Mouse (Mus musculus): Measurements from ENCODE around the gene Zc3h10.
"Not testable (repeated sequence)": the region's sequence is repeated elsewhere in the genome, so short reads cannot be mapped to it uniquely, and the experiment has no call there.

Zc3h10 gene

DNA sequence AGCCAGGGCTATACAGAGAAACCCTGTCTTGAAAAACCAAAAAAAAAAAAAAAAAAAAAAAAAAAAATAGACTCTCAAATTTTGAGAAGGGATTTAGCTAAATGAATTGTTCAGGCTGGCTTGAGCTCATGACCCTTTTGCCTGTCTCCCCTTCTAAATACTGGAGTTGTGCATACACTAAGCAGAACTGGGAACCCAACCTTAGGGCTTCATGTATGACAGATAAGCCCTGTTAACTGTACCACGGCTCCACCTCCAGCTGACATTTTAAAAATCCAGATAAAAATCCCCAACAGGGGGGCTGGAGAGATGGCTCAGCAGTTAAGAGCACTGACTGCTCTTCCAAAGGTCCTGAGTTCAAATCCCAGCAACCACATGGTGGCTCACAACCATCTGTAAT, 8.0 kb upstream of the Zc3h10 start:
- CTCF ChIA-PET = not testable (repeated sequence)

DNA sequence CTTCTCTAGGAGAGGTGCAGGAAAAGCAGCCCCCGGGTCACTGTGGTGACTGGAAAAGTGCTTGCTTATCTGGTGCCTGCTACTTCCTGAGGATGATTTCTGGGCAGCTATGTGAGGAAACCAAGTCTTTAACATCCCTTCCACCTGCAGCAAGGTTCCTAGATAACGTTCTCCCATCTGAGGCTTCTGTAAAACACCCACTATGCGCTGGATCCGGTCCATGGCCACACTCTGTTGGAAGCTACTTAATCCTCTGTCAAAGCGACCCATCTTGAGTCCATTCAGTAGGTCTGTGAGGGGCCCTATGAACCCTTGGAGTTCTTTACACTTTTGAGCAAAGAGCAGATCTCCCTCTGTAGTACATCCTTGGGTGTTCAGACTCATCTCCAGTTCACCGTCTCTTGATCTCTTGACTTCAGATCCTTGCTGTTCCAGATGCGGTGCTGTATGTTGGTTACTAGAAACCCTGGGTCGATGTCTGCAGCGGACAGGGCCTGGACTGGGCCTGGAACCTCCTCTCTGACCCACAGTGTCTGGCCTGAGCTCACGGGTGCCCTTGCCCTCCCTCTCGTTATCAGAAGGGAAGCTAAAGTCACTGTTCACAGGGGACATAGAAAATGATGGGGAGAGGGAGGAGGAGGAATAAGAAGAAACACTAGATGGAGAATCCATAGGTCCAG, 2.7 kb upstream of the Zc3h10 start:
- CTCF ChIA-PET = not testable (repeated sequence)

DNA sequence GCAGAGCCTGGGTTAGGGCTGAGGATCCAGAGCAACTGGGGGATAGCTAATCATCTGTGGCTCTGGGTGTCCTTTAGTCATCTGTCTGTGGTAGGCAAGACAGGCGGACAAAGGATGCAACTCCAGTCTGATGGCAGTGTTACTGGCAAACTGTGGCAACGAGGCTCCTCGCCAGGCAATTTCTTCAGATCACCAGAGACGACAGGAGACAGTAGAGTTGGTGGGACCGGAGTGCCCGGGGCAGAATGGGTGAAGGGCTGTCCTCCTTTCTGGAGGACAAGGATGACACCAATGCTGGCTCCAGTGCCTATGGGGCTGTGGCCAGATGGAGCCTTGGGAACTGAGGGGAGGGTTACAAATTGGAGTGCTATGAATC, 2.1 kb upstream of the Zc3h10 start:
- CTCF ChIA-PET = not testable (repeated sequence)

DNA sequence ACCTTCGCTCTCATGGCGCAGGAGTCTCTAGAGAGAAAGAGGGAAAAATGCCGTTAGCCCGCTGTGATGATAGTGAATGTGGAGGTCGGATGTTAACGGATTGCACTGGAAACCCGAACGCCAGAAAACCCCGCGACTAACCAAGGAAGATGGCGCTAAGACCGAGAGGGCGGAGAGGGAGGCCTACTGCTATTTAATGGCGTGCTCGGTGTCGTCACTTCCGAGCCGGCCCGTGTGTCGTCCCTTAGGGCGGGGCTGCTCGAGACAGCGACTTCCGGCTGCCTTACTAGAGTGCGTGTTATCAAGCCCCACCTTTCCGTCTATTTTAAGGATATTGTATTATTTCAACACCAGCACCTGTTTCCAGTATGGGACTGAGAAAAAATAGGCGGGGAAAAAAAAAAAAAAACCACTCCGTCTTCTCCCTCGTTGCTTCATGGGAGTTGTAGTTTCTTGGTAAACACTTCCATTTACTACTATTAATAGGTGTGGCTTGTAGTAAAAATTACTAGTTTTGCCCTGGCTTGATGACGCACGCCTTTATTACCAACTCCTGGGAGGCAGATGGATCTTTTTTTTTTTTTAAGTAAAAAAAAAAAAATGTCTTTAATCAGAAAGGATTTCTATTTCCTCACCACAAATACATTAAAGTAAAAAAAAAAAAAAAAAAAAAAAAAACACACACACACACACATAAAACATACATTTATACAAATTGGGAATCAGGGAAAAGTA, 1.5 kb upstream of the Zc3h10 start, which contains the start of gene Rpl41:
Gene Rpl41 (minus strand): TSS at position 359 of the 735 bp plus-strand sequence.
- CTCF ChIA-PET = no interaction called here

DNA sequence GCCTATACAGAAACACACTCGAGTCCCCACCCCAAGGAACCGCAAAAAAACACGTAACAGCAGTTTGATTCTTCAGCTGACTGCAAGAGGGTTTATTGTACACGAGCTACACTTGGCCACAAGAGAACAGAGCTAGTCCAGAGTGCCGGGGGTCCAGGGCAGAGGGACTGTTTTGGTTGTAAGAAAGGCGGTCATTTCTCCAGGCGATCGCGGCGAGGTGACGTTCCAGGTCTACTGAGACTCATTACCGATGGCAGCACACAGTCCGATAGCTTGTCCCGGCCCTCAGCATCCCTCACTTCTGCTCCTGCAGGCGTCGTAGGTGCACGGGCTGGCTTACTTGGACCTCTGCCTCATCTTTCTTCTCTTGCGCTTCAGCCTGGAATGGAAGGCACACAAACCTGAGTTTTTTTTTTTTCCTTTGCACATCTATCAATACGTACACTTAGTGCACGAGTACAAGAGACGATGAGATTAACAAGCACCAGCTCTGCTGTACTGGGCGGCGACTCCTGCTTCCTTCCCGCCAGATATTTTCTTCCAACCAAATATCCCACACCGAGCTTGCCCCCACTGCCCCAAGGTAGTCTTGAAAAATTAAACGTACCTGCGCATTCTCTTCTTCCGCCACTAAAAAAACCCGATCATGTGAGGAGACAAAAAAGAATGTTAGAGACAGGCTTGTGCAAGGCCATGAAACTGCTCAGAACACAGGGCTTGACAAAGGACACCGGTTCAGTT, 647 bp upstream of the Zc3h10 start:
- CTCF ChIA-PET = not testable (repeated sequence)

DNA sequence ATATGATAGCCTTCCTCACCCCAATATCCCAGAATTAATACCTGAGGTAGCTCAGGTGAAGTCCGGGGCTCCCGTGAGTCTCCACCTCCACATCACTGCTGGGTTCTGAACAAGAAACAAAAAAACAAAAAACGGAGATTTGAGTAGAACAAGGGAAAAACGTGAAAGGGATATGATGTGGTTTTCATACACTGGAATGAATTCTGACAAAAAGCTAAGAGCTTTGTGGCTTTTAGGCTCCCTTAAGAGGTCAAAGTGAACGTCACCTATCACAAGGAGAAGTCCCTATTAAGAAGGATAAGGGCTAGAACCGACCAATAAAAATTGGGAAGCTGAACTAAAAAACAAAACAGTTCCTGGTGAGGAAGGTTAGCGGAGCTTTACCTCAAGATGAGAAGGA, 787 bp downstream of the Zc3h10 start:
- CTCF ChIA-PET = interaction anchor here (0.8 to 1.4 kb wide), 4 partner anchors 22 to 171 kb away, joined by 3 to 6 read pairs (median 4); no protein-coding TSS in a partner anchor

DNA sequence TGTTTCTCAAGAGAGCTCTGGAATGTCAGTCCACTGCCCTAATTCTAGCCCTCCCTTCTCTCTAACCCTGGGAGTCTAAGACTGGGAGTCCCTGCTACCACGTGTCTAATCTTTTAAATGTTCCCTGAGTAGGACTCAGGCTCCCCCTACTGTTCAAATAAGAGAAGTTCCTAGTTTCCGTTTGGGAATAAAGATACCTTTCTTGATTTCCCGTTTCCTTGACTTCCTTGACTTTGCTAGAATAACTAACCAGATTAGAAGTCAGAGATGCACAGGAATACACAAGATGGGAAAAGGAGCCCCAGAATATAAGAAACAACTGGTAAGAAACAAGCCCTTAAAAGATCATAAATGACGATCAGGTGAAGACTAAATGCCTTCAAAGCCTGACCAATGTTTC, 1.2 kb downstream of the Zc3h10 start:
- CTCF ChIA-PET = interaction anchor here (0.6 to 1.4 kb wide), 5 partner anchors 22 to 171 kb away, joined by 3 to 7 read pairs (median 4); no protein-coding TSS in a partner anchor

DNA sequence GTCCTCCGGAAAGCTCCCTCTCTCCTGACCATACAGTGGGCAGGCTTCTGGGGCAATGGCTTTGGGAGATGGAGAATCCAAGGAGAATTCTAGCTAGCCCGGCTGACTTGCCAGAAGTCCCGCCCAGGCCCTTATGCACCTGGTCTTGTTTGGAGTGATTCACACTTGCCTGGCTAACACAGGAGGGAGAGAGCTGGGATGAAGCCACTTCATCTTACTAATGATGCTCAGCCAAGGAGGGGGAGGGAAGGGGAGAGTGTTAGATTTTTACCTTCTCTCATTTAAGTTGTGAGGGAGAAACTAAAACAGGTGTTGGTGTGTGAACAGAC, 2.0 kb downstream of the Zc3h10 start:
- CTCF ChIA-PET = no interaction called here

DNA sequence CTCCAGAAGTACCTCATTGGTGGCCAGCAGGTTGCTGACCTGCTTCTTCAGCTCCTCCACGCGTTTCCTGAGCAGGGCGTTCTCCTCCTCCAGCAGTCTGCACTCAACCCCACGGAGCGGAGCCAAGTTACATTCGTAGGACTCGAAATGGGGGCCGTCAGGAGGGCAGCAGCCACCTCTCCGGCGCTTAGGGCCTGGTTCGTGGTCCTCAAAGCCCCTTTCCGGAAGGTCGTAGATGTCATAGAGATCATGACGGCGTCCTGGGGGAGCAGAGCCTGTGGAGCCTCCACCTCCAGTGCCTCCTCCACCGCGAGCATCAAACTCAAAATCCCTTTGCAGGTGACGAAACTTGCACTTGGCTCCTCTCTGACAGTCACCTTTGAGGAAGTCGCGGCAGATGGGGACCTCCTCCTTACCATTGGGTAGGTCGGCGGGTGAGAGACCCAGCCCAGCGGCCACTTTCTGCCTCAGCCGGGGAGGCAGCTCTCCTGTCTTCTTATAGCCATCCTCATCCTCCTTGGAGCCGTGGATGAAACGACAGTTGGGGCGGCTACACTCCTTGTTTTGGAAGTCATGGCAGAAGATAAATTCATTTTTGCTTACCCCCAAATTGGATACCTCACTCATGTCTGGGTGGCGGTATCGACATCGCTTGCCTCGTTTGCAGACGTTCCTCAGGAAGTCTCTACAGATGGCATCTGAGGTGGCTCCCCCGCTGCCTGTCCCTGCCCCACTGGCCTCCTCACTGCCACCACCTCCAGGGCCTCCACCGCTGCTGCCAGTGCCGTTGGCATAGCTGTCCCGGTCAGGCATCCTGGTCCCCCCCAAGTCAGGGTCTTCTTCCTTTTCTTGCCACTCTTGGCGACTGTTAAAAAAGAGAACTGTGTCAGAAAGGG, 2.7 kb downstream of the Zc3h10 start:
- CTCF ChIA-PET = no interaction called here

DNA sequence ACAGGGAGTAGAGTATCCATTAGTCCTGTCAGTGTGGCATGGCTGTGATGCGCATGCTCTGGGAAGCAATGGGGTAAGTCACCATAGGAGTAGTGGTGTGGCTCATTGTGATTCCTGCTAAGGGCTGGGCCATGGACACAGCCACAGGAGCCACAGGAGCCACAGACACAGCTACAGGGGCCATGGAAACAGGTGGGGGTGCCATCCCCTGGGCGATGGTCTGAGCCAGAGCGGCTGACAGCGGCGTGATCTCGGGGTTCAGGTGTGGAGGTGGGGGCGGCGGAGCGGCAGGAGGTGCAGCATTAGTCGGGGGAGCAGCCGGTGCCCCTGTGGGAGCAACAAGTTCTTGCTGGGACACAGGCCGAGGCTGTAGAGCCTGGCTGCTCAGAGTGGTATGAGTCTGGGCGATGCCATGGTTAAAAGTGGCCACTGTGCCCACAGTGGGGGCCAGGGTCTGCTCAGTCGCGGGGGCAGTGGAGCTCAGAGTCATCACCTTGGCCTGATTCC, 3.4 kb downstream of the Zc3h10 start:
- CTCF ChIA-PET = no interaction called here

DNA sequence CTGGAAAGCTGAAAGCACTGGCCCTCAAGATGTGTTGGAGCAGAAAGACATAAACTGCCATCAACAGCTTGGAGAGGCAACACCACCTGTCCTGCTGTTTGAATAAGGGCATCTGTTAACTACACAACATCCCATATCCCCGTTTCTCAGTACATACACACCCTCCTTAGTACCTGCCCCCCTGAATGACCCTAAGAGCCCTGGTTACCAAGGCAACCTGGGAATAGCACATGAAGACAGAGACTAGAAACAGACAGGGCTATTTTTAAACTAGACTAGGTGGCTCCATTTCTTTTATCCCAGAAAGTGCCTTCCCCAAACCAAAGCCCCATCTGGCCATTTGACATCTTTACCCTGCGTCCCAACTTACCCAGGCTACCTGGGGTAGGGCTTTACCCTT, 4.5 kb downstream of the Zc3h10 start:
- CTCF ChIA-PET = no interaction called here

DNA sequence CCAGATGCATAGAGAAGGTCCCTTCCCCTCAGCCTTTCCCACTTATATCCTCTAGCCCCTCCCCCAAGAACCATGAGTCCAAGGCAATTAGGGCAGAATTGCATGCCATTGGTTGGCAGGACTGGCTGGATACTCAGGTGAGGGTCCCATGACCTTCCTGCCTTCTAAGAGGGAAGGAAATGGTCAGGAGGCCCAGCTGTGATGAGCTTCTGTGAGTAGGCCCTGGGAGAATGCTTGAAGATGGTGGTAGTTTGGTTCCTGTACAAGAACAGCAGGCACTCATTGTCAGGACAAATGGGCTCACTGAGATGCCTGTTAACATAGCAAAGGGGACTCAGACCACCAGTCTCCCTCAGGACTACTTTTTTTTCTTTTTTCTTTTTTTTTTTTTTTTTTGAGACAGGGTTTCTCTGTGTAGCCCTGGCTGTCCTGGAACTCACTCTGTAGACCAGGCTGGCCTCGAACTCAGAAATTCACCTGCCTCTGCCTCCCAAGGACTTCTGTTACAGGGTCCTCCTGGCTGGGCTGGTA, 9.2 kb downstream of the Zc3h10 start:
- CTCF ChIA-PET = no interaction called here

DNA sequence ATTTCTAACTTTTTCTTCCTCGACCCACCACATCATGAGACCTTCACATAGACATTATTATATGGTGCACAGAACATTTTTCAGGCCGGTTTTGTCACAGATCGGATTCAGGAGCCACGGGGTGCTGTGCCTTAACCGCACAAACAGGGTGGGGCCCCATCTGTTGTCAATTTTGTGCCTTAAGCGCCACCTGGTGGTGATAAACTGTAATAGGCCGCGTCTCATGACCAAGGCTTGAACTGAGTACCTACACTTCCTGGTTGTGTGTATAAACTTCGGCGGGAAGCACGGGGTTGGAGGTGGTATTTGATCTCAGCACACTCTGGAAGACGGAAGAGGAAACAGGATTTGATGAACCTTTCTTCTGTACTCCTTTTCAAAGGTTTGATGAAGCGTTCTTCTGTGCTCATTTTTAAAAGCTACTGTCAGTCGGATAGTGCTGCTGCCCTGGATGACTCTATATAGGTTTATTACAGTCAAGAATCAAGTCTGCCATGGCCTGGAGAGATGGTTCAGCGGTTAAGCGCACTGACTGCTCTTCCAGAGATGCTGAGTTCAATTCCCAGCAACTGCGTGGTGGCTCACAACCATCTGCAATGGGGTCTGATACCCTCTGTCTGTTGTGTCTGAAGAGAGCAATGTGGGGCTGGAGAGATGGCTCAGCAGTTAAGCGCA, 11.2 kb downstream of the Zc3h10 start:
- CTCF ChIA-PET = no interaction called here

DNA sequence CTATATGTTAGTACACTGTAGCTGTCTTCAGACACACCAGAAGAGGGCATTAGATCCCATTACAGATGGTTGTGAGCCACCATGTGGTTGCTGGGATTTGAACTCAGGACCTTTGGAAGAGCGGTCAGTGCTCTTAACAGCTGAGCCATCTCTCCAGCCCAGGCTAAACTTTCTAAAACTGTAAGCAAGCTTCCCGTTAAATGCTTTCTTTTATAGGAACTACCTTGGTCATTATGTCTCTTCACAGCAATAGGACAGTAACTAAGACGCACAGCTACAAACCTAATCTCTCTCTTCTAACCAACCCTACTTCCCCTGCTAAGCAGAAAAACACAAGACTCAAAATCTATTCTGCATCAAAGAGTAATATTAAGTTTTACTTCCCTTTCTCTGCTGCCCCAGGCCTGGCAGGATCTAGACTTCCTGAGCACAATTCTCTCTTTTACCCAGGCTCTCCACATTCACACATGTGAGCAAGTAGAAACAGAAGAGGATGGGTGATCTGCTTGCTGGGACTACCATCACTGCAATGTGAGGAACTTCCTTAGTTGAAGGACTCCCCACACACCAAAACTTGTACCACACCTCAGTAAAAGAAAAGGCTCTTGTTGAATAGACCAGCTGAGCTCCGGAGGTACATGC, 11.8 kb downstream of the Zc3h10 start:
- CTCF ChIA-PET = interaction anchor here (0.6 to 1.1 kb wide), 3 partner anchors 9 to 18 kb away, joined by 3 read pairs; no protein-coding TSS in a partner anchor

DNA sequence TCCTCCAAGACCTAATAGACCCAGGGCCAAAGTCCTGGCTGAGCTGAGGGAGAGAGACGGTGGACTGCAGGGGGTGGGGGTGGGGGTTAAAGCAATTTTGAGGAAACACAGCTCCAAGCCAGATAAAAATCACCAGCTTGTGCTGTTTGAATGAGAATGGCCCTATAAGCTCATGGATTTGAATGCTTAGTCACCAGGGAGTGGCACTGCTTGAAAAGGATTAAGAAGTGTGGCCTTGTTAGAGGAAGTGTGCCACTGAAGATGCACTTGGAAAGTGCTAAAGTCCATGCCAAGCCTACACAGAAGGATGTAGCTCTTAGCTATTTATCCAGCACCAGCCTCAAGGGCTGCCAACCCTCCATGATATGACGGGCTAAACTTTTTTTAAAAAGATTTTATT, 12.4 kb downstream of the Zc3h10 start:
- CTCF ChIA-PET = interaction anchor here (0.6 to 1.1 kb wide), 3 partner anchors 9 to 17 kb away, joined by 3 read pairs; no protein-coding TSS in a partner anchor

DNA sequence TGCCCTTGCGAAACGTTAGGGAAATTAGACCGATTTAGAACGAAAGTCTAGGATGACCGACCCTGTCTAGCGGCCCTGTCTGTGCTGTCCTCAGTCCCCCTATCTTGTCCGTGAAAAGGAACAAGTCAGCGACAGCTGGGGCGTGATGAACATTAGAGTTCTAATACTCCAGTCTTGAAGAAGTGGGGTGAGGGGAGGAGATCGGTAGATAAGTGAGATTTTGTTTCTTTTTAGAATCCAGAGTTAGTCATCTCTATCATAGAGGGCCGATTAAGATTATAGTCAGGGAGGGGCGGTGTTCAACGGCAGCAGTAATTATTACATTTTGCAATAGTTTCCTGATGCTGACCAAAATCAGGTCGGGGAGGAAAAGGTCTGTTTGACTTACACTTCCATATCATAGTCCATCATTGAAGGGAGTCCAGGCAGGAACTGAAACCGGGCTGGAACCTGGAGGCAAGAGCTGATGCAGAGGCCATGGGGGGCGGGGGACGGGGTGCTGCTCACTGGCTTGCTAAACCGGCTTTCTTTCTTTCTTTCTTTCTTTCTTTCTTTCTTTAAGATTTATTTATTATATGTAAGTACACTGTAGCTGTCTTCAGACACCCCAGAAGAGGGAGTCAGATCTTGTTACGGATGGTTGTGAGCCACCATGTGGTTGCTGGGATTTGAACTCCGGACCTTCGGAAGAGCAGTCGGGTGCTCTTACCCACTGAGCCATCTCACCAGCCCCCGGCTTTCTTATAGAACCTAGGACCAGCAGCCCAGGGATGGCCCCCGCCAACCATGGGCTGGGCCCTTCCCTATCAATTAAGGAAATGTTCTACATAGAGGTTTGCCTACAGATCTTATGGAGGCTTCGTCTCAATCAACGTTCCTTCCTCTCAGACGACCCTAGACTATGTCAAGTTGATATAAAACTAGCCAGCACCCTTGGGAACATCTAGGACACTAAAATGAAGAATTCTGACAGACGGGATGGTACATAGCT, 20.9 kb downstream of the Zc3h10 start:
- CTCF ChIA-PET = interaction anchor here (0.7 to 1.1 kb wide), 2 partner anchors 9 to 349 kb away, joined by 3 to 6 read pairs; no protein-coding TSS in a partner anchor

DNA sequence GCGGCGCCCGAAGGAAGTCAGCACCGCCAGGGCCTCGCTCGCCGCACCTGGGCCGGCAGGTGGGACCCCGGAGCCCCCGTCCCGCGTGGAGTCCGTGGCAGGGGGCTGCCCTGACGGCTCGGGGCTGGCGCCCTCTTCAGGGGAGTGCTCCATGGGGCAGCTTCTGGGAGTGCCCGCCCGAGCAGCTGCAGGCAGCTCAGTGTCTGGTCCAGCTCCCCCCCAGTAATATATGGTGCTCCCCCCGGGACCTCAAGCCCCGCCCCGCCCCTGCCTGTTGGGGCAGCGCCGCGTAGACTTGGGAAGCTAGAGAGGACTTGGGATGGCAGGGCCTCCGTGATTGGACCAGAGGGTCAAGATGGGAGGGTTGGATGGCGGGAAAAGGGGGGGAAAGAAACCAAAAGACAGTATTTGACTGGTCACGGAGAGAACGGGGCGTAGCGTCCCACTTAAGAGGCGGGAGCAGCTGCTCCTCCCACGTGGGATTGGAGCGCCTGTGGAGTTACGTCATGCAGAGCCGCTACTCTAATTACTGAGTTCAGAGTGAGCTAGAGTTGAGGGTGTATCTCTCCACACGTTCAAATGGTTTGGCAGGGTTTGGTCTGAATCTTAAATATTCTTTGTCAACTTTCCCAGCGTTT, 21.8 kb downstream of the Zc3h10 start, which contains the start of gene Esyt1:
Gene Esyt1 (minus strand): TSS at position 201 of the 638 bp plus-strand sequence.
- CTCF ChIA-PET = interaction anchor here (0.9 to 1.6 kb wide), 3 partner anchors 9 to 27 kb away, joined by 3 read pairs; partner anchors contain the start of gene Myl6b
